Mouse (Mus musculus) embryo, embryonic 11 days (tissue): ENCODE measurements at regions not wholly inside any gene's neighbourhood (a gene's known extent, or its start where the extent isn't known, plus 50 kb on each side); places are given as distances from the start of the nearest gene placed in this dataset.

Experiments
- DNase-seq: peaks from one replicate; pipeline ENCODE4 v3.0.0-alpha.2; 2015

DNA sequence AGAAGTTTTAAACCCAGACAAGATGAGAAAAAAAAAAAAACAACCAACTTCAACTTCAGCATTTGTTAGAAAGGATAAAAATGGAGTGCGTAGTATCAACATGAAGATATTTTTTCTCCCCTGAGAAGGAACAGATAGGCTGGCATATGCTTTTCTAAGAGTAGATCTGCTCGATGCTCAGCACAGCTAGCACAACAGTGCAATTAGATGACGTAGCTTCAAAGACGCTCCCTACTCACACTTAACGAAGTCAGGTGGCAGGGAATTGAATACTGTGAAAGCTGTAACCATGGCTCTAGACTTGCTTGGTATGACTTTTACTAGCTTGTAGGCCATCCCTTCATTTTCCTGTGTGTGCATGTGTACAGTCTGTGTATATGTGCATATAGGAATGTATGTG lies 299.5 kb downstream of the Tmem182 start:
- DNase-seq = no peak

DNA sequence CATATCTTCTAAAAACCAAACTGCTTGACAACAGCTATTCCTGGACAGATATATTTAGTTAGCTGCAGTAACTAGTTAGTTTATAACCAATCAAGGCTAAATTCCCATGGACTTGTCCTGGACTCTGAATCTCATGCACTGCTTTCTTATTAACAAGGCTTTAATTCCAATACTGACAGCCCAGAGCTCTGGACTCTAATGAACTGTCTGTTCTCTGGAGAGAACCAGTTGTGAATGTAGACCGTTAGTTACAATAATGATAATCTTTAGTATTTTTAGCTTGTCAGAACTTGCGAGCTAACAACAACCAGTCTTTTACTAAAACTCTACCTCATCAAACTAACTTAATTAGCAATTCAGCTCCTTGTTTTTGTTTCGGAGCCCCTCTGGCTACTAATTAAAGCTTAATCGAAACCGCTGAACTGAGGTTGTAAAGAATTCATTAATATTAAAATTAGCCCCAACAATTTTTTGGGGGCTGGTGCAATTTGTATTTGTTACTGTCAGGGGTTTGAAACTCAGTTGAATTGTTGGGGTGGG lies 316.3 kb downstream of the Tmem182 start:
- no peak for DNase-seq

DNA sequence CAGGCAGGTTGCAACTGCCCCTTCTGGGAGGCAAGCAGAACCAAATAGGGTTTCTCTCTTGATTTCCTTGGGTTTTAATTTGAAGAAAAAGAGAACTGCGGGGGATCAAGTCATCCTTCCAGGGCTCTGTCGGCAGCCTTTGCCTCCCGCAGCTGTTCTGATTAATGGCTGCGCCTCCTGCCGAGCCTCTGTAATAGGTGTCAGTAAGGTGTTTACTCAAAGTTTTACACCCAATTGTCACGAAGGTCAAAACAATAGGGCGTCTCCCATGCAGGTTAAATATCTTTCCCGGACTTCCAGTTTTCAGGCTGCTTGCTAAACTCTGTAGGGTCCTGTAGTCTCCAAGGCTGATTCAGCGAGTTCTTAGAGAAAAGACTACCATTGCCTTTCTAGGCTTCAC lies 326.0 kb downstream of the Tmem182 start:
- no peak for DNase-seq

DNA sequence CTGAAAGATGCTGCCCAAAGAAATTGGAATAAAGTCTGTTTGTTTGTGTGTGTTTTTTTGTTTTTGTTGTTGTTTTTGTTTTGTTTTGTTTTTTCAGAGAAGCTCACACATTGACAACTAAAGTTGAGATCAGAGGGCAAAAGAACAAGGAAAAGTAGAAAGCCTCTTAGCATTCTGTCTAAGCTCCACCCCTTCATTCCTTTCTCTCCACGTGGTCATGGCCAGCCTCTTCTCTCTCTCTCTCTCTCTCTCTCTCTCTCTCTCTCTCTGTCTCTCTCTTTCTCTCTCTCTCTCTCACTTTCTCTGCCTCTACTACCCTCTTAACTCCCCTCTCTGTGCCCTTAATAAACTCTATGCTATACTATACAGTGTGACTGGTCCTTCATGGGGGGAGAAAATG lies 327.7 kb downstream of the Tmem182 start:
- DNase-seq = no peak

DNA sequence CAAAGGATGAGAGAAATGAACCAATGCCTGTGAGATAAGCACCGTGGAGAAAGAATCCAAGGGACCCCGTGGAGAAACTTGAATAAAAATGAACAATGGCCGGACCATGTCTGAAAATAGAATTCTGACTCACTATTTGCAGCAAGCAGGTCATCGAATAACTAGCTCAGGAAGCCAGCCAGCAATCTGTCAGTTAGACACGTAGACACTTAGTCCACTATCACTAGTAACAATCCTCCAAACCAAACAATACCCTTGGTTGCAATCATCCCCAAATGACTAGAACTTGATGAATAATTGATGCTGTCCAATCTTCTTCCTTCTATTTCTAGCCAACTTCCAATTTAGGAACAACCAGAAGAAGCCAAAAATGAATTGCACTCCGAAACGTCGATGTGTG lies 328.5 kb downstream of the Tmem182 start:
- DNase-seq = no peak

DNA sequence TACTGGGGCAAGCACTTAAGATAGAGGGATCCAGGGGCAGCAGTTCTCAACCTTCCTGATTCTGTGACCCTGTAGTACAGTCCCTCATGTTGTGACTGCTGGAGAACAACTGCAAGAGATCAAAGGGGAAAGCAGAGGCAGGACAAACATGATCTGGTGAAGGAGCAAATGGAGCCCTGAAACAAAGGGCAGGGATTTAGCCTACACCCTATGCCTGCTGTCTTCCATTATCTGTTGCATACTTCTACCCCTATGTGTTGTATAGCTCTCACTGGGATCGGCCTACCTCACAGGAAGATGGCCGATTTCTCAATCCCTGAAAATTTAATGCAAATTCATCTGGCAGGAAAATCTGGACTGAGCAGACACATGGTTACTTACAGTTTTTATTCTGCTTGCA lies 334.3 kb downstream of the Tmem182 start:
- DNase-seq = no peak

DNA sequence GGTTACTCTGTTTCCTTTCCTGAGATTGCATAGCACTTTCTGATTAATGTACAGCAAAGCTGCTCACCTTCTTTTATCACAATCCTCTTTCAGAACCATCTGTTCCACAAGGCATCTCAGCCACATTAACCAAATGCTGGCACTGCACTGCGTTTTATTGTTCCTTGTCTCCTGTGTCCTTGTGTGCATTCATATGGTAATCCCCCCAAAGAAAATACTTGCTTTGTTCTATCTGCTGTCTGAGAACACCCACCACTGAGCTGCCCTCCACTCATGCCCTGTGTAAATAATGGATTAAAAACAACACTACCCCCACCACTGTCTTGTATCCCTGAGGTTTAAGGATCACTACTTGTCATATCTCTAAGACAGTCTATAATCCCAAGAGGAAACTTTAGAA lies 335.1 kb downstream of the Tmem182 start:
- no peak for DNase-seq

DNA sequence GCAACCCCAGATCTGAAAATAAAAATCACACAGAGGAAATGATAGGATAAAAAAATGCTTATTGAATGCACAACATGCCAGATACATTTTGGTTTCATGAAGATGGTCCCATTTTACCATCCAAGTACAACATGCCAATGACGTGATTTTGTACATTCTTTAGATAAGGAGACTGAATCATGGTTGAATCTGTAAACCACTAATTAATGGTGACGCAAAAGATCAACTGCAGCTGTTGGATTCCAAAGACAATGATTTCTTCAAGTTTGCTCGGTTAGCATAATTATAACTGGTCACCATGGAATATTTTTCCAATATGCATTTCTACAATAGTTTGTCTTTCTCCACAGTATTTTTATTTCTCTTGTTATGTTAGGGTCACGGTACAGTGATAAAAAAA lies 336.6 kb downstream of the Tmem182 start:
- DNase-seq = no peak

DNA sequence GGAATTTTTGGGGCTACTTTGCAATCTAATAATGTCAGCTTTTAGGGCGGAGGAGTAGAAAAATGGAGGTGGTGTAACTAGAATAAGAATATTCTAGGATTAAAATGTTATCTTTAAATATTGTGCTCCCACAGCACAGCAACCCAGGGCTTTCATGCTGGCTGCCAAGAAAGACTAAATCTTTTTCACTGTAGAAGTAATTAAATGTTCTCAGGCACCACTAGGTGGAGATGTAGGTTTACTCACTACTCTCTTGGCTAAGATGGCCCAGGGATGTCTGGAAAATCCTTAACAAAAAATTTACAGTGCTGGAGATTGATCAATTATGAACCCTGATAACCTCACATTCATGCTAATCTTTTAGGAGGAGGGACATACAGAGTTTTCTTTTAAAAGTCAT lies 347.1 kb downstream of the Tmem182 start:
- peak; percentile 78 for DNase-seq

DNA sequence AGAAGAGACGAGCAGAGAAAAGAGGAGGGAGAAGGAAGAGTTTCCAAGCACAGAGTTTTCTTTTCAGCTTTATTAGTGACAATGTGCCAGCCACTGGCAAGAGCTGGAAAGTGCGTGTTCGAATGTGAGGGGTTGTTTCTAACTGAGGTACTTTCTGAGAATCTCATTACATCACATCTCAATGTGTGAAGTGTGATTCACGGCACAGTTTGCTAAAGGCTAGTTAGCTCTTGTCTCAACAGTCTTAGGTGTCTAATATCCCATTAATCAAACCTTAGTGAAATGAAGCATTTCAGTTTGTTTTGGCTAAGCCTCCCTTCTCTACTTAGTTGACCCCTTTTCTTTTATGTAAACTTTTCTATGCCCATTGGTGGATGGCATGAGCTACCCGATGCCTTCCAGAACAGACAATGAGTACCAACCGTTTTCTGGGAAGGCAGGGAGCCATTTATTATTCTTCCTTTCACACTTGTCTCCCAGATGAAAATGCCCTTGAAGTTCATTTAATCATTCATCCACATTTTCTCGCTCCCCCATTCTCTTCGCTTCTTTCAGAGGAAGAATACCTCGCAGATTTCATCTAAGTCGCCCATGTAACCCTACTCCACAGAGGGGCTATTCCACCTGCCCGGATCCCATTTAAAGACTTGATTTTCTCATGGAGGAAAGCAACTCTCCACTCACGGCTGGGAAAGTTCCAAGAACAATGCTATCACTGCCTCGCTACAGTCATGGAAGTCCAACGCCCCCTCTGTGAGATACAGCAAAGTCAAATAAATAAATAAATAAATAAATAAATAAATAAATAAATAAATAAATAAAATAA lies 348.0 kb downstream of the Tmem182 start:
- no peak for DNase-seq

DNA sequence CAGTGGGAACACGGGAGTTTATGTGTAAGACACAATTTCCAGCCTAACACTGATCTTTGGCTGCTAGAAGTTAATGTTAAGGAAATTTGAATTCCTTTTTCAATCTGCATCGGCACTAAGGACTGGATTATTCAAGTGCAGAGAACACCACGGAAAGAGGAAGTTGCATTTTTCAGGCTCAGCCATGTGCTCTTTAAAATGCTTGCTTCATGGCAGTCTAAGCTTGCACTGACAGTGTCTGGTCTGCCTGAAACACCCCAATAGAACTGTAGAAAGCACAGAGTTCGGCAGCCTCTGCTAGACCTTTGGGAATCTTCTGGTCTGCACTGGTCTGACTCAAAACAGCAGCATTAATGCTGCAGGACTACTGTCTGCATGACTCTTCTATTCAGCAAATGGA lies 348.8 kb downstream of the Tmem182 start:
- DNase-seq = no peak

DNA sequence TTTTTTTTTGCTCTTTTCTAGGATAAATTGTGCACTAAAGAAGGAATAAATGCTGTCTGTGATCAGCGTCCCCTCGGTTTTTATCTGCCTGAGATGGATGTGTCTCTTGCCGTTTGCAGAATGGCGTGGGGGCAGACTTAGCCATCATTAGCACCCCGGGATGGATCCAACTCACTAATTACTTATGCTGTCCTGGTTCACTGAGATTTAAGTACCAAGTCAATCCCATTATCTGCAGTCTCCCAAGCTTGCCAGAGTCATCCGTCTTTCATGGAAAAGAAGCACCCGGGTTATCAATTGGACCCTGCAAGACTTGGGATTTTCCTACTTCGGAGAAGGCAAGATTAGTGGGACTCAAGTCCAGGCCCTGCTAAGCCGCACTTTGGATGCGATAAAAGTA lies 351.5 kb downstream of the Tmem182 start:
- peak; percentile 14 for DNase-seq

DNA sequence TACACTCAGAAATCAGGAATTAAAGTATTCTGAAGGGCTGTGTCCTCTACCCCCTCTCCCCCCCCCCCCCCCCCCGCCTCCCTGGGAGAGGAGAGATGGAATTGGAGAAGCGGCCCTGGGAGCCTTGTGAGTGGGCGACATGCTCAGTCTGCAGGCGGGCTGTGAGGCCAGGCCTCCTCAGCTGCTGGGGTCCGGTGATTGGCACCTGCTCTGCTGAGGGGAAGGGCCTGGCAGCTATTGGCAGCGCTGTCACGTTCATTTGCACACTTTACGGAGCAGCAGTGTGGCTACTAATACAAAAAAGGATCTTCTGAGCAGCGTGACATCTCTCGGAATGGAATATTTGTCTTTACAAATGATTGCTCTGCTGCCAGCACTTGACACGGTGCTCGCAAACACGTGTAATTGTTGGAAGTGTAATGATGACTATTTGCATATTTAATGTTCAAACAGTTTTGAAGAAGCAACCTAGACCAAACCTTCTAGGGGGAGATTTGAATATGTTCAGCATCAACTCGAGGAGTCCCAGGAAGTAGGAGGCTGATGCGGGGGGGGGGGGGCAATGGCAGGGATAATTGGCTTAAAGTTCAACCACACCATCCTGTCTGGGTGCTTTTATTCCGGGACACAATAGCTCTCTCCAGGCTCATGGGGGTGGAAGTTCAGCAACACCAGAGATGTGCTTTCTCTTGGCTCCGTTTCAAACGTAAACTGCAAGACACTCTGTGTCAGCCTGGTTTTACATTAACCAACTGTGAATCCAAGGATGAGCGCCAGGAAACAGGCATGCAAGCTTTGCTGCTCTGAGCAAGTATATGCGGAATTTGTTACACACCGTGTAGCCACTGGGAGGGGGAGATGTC lies 352.5 kb downstream of the Tmem182 start:
- DNase-seq = peak; percentile 70

DNA sequence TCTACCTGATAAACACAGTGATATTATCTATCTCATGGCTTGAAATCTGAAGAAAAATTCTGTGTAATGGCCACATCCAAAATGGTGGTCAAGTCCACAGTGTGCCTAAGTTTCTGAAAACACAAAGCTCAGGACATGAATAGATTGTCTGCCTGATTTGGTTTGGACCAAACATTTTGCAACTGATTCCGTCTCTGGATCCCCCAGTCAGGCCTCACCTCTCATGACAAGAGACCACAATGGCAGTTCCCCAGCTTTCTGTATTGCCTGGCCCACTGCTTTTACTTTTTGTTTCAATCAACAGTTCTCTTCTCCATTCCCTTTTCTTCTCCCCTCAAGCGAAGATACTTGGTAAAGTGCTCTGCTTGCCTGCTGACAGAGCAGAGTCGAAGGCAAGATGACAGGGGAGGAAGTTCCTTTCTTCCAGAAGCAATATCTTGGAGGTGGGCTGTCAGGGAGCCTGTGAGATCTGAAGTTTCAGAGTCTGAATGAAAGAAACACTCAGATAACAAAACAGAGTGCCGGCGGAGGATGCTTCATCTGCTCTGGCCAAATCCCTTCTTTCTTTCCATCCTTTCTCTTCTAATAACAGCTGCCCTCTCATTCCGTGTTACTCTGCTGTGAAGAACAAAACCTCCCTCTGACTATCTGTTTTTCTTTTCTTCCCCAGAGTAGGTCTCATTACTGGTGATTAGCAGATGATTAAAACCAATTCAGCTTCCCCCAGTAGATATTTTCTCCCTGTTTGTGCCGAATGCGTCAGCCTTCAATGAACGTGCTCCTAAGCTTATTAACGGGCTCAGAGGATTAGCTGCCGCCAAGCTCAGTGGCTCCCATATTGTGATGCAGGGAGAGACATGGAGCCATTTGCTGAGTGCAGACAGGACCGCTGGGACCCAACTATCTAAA lies 360.7 kb downstream of the Tmem182 start:
- peak; percentile 41 for DNase-seq

DNA sequence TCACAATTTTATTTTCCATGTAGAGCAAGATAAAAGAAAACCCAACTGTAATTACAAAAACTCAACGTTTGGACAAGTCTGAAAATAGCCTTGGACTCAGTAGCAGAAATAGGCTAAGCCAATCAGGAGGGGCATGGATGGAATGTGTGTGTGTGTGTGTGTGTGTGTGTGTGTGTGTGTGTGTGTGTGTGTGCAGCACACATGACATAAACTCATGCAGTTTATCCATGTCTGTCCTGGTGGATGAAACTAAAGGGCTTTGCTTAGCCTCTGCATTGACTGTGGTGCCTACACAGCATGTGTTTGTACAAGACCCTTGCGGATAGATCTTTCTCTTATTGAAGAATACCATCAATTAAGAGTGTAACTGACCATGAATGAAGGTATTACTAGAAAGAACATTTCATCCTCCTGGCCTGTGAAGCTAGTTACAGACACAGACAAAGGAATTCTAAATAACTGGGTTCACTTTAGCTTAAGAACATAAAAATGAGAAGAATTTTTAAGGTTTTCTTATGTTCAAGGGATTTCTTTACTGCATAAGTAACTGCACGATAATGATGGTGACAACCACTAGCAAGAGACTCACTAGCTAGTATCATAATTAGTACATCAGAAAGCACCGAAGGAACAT lies 361.5 kb downstream of the Tmem182 start:
- no peak for DNase-seq

DNA sequence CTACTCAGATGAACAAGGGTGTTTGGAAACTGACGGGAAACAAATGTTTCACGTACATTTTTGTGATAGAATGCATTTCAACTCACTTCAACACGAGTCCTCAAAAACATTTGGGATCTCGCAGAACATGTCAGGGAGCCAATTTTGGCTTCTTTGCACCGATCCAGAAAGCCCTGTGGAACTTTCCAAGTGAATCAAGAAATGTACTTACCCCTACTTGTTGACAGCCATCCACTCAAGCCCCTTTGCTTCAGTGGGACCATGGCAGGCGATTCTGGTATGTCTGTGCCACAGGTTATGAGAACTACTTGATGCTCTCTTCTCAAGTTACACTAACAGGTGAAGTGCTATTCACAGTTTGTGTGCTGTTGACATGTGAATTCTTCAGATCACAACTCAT lies 381.6 kb downstream of the Tmem182 start:
- no peak for DNase-seq

DNA sequence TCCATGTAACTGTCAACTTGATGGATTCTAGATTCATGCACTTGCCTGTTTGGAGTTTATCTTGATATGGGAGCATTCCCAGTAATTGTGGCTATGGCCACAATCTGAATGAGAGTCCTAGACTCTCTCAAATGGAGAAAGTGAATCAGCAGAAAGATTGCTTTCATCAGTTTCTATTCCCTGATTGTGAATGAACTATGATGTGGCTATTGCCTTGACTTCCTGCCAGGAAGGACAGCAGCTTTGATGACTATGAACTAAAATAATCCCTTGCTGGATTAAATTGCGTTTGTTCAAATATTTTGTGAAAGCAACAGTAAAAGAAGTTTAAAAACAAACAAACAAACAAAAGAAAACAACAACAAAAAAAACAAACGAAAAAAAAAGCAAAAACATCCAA lies 407.5 kb downstream of the Tmem182 start:
- no peak for DNase-seq

DNA sequence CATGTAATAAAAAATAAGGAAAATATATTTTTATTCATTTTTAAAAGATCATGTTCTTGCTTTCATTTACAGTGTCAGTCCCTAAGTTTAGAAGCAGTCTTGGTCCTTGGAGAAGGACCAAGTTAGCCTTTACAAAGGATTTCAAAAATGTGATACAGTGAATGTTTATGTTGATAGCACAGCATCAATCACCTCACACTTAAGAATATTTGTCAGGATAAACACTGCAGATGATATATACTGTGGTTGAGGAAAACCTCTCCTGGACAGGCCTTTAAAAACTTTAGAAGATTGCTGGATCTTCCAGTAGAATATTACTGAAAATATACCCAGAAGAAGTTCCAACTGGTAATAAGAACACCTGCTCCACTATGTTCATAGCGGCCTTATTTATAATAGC lies 420.4 kb downstream of the Tmem182 start:
- DNase-seq = no peak

DNA sequence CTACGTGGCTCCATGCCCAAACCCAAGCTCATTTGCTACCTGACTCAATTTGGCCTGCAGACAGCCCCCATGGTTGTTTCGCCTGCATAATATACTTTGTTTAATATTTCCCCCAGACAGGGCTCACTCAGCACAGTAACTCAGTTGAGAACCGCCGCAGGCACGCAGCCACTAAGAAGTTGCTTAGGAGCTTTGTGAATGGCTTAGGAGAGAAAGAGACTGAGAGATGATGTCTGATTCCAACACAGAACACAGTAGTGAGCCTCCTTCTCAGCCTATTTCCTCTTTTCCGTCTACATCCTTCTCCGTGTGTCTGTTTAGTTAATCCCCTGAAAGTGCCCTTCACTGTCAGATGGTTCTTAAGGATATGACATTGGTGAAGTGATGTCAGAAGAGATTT lies 429.9 kb downstream of the Tmem182 start:
- no peak for DNase-seq

DNA sequence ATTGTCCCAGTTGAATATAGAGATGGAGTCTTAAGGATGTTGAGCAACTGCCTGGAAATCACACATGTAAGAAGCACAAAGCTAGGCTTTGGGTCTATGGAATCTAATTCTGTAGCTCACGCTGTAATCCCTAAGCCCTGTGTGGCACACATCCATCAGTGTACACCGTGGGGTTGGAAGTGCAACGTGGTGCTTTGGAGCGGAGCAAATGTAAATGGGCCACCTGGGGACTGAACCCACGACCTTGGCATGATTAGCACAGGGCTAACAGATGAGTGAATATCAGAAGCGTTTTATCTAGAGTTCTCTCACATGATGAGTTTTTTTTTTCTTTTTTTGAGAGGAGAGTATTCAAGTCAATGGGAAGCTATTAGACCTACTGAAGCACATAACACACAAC lies 437.6 kb downstream of the Tmem182 start:
- DNase-seq = peak; percentile 14

DNA sequence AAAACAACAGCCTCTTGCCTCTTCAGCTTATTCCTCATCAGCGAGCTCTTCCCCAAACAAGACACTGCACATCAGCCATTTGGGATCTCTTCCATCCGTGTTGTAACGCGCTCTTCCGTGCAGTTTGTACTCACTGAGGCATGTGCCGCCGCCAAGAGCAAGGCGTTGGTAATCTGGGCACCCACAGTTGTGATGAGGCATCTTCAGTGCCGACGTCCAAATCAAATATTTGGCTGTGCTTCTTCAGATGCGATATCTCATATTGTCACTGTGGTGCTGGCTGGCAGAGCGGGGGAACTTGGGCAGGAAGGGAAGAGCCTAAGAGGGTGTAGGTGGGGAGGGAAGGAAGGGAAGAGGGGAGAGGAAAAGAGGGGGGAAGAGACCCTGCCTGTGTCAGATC lies 439.2 kb downstream of the Tmem182 start:
- DNase-seq = no peak

DNA sequence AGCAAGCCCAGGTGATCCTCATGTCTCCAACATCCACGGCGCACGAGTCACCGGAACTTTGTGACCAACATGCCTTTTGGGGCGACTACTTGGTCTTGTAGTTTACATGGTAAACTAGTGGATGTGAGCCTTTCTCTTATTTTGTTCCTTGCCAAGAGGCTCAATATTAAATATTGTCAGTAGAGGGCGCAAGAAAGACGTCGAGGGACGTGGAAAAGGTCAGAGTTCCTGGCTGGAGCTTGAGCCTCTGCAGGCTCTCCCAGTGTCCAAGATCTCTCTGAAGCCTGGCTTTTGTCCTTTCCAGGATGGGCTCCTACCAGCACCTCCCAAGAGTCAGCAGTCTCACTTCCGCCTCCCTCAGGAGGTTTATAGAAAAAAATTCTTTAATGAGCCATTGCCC lies 458.8 kb downstream of the Tmem182 start:
- peak; percentile 84 for DNase-seq
